Mouse (Mus musculus): ENCODE measurements at regions not wholly inside any gene's neighbourhood (a gene's known extent, or its start where the extent isn't known, plus 50 kb on each side); places are given as distances from the start of the nearest gene placed in this dataset.

DNA sequence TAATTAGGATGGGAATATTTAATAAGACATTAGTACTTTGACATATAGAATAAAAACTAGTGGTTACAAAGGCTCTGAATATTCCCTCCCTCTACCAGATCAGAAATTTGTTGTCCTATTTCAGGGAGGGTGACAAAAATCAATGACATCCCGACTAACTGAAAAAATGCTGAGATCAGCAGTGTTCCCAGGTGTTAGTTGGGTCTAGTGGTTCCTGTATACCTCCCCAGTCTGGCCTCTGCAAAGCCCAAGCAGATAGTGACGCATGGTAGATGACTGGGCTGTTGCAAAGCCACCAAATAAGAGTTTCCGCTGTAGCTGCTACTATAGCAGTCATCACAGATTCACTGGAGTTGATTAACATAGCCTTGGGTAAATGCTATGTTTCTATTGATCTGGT, 59.9 kb upstream of the Gm4791 start:
- ATAC-seq (replicated peaks; ENCODE audit: low FRiP score, low TSS enrichment, poor library complexity, severe bottlenecking): no peak

DNA sequence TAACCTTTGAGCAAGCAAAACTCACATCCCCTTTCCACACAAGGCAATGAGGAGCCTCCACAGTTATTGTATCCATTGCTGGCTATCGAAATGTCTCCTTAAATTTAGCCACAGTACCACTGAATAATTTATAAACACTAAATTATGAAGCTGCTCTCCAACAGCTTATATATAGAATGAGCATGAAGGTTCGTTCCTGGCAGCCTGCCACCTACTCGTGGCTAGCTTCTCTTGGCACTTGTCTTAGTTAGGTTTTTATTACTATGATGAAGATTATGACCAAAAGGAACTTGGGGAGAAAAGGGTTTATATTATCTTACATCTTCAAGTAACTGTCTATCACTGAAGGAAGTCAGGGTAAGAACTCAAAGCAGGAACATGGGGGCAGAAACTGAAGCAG, 72.9 kb upstream of the Gm4791 start:
- ATAC-seq (replicated peaks; ENCODE audit: low FRiP score, low TSS enrichment, poor library complexity, severe bottlenecking): no peak

DNA sequence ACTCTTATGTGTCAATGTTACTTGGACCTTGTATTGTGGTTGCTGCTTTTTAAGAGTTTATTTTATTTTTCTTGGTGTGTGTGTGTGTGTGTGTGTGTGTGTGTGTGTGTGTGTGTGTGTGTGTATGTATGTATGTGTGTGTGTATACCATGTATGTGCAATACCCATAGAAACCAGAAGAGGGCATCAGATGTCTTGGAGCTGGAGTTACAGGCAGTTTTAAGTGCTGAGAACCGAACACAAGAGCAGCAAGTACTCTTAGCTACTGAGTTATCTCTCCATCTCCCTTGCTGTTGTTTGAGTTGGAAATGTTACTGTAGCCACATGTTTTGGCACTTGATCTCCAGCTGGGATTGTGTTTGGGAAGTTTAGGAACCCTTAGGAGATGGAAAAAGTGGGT, 78.5 kb upstream of the Gm4791 start:
- ATAC-seq (replicated peaks; ENCODE audit: low FRiP score, low TSS enrichment, poor library complexity, severe bottlenecking): no peak

- no peak for ATAC-seq (replicated peaks; ENCODE audit: low FRiP score, low TSS enrichment, poor library complexity, severe bottlenecking)
Observed at GRCm38 (mm10) chr9:46913238-46913637, 85.3 kb upstream of the Gm4791 start.

DNA sequence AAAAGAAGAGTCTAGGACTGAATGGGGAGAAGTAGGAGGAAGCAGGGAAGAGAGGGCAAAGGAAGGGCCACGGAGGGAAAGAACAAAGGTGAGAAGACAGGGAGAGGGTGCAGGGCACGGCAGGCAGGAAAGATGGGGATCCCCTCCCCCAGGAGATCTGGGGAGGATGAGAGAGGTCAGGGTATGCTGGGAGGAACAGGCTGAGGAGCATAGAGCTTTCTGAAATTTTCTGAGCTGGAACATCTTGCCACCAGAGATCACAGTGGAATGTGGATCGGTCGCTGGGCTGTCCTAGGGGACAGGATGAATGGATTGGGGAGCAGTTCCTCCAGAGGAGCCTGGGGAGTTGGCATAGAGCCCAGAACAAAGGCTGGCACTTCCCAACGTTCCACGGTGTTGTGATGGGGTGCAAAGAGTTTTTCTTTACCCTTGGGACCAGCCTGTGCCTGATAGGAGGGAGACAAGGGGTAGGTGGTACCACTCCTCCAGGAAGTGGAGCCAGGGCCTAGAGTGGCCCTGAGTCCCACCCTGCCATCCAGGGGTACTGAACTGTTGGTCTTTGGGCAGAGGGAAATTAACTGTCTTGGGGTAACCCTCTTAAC, 89.0 kb upstream of the Gm4791 start:
- ATAC-seq (replicated peaks; ENCODE audit: low FRiP score, low TSS enrichment, poor library complexity, severe bottlenecking): no peak

DNA sequence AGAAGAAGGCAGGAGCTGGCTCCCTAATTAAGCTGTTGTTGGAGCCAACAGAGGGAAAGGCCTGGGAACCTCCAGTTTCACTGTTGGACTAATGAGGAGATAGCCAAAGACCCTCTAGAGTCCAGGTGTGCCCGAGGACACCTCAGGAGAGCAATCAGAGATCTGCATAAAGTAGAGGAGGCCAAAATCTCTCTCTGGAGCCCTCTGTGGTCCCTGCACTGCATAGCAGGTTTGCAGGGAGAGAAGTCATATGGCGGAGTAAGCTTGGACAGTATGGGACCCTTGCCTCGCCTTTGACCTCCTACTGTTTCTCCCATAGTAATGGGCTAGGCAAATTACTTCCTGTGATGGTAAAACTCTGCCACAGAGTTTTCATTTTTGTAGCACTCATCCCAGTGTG, 93.5 kb upstream of the Gm4791 start:
- ATAC-seq (replicated peaks; ENCODE audit: low FRiP score, low TSS enrichment, poor library complexity, severe bottlenecking): no peak

DNA sequence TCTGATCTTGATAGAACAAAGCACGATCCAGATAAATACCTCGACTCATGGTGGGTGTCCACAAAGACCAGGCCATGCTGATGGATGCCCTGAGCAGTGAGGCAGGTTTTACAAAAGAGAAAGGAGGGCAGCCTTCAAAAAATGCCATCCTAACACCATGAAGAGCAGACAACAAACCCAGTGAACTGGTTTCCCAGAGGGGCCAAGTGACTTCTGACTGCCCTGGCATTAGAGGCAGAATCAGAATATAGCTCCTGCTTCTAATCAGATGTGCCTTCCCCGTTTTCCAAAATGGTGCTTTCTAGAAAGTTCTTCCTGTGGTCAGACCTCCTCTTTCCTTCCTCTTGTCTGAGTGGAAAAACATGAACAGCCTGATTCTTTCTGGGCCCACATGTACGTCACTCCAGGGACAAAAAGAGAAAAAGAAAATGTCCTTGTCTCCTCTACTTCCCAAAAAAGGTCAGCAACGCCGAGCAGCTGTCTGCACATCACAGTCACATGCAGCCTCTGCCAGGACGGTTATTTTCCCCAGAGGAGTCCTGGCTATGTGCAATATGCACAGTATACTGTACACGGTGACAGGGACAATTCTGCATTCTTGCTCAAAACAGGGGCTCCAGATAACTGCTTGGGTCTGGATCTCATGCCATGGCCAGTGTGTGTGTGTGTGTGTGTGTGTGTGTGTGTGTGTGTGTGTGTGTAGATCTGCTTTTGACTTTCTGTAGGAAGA, 94.9 kb upstream of the Gm4791 start:
- no peak for ATAC-seq (replicated peaks; ENCODE audit: low FRiP score, low TSS enrichment, poor library complexity, severe bottlenecking)

- ATAC-seq (replicated peaks; ENCODE audit: low FRiP score, low TSS enrichment, poor library complexity, severe bottlenecking): no peak
Observed at GRCm38 (mm10) chr9:46899283-46899682, 99.3 kb upstream of the Gm4791 start.

DNA sequence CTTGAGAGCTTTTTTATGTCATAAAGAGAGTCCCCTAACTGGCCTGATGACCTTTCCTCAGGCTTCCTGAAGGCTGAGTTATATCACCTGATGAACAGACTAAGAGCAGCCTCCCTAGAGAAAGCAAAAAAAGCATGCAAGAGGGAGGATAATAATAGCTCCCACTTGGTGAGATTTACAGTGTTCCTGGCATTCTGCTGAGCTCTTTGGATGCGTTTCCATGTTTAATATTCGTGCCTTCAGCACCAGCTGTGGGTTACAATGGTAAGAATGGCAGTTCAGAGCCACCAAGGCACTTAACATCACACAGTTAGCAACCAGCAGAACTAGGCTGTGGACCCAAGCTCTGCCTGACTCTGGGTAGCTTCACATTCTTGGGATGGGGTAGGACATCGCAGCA, 100.4 kb upstream of the Gm4791 start:
- no peak for ATAC-seq (replicated peaks; ENCODE audit: low FRiP score, low TSS enrichment, poor library complexity, severe bottlenecking)

DNA sequence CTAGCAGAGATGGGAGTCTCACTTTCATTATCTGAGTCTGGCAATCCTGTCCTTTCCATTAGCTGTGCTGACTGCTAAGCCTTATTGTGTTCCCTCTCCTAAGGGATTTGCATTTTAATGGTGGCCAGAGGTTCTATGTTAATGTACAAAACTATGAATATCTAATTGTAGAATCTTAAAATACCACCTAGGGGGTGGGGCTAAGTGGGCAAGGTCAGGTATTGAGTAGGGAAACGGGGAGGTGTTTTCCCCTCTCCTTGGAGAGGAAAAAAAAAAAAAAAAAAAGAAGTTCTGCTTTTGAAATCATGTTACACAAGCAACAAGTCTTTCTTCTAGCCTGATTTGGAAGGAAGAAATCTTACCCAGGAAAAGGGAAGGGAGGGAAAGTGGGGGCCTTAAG, 106.7 kb upstream of the Gm4791 start:
- ATAC-seq (replicated peaks; ENCODE audit: low FRiP score, low TSS enrichment, poor library complexity, severe bottlenecking): no peak

GRCm38 (mm10) chr9:46889933-46890662, 108.4 kb upstream of the Gm4791 start:
- ATAC-seq (replicated peaks; ENCODE audit: low FRiP score, low TSS enrichment, poor library complexity, severe bottlenecking): no peak

DNA sequence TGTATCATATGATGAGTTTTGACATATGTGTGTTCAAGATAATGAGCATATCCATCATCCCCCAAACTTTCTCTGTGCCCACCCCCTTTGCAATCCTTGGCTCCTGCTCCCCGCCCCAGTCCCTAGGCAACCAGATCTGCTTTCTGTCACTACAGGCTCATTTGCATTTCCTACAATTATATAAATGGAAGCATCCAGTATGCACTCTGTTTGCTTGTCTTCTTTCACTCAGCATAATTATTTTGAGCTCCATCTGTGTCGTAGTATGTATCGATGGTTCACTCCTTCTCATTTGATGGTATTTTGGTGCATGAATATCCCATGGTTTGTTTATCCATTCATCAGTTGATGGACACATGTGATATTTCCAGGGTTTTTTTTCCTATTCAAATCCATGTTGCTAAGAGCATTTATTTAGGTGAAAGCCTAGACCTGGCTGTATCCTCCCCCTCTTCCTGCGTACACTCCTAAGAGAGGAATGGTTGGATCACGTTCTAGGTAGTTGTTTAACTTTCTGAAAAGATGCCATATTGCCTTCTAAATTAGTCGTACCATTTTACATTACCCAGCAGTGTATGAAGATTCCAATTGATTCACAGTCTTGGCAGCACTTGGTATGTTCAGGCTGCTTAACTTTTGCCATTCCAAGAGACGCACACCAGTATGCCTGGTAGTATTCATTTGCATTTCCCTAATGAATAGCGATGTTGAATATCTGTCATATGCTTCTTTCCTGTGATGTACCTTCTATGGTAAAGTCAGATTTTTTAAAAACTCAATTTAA, 127.1 kb upstream of the Gm4791 start:
- ATAC-seq (replicated peaks; ENCODE audit: low FRiP score, low TSS enrichment, poor library complexity, severe bottlenecking): no peak

DNA sequence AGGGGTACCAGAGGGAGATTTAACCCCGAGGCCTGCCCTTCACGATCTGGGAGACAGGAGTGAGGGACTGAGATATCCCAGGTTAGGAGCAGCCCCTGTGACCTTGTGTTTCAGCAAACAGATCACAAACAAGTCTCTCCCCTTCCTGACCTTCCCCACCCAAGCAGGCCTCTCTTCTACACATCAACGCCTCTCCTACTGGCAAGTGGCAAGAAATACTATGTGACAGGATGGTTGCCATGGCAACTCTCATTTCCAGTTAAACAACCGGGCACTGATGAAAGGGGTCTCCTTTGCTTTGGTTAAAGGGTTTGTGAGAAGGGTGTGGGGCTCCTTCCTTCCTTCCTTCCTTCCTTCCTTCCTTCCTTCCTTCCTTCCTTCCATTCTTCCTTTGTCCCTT, 134.6 kb upstream of the Gm4791 start:
- ATAC-seq (replicated peaks; ENCODE audit: low FRiP score, low TSS enrichment, poor library complexity, severe bottlenecking): no peak

GRCm38 (mm10) chr9:46851753-46852152, 146.8 kb upstream of the Gm4791 start:
- ATAC-seq (replicated peaks; ENCODE audit: low FRiP score, low TSS enrichment, poor library complexity, severe bottlenecking): no peak

DNA sequence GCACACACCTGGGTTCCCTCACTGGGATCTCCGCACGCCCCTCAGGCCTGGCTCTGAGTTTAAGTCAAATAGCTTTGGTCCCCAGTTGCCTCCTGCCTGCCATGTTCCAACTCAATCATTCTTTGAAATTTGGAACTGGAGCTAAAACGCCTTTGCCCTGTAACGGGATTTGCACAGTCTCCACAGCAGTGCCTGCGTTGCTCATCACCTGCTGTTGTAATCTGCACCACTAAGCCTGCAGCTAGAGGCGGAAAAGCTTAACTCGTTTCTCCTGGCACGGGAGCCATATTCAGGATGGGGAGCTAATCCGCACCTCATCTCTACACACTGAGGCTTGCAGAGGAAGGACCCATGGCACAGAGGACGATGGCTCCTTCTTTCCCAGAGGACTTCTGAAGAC, 147.2 kb upstream of the Gm4791 start:
- no peak for ATAC-seq (replicated peaks; ENCODE audit: low FRiP score, low TSS enrichment, poor library complexity, severe bottlenecking)

DNA sequence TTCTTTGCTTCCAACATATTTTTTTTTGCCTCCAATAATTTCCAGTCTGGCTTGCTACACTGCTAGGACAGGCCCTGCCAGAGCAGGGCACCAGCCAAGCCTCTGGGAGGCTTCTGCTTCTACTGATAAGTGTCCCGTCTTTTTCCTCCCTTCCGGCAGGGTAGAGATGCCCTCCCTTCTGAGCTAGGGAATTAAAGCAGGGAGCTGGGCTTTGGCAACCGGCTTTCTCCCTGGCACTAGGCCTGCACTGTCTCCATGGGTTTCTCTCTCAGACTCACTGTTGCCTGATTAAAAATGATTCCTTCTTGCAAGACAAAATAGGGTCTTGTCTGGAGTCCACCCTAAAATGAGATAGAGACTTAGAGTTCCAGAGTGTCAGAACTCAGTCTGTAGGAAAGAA, 153.3 kb upstream of the Gm4791 start:
- ATAC-seq (replicated peaks; ENCODE audit: low FRiP score, low TSS enrichment, poor library complexity, severe bottlenecking): no peak

DNA sequence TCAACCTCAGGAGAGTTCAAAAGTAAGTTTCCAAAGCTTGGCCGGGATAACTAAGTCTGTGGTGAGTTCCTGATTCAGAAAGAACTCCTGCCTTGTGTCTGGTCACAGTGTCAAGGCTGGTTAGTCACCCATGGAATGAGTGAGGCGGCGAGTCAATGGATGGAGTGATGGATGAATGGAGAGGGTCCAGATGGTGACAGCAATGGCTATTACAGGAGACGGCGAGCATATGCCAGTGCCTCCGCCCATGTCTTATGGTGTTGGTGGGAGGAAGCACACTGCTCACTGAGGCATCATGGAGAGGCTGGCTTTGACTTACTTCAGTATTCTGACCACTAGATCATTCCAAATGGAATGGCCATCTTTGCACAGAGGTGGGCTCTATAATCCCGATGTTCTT, 154.8 kb upstream of the Gm4791 start:
- no peak for ATAC-seq (replicated peaks; ENCODE audit: low FRiP score, low TSS enrichment, poor library complexity, severe bottlenecking)

DNA sequence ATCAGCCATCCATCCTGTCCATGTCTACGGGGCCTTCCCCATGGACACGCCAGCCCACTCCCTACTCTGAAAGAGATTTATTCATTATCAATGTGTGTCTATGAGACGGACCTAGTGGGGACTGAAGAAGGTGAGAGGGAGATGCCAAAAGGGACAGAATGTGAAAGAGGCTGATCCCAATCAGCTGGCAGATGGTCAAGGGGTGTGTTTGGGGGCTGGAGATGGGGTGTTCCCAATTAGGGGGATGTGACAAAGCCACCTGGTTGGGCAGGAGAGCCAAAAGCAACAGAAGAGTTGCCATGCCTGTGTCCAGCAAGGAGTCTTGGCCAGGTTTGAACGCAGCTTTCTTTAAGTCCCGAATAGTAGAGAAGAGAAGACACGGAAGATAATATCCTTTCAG, 157.0 kb upstream of the Gm4791 start:
- no peak for ATAC-seq (replicated peaks; ENCODE audit: low FRiP score, low TSS enrichment, poor library complexity, severe bottlenecking)

DNA sequence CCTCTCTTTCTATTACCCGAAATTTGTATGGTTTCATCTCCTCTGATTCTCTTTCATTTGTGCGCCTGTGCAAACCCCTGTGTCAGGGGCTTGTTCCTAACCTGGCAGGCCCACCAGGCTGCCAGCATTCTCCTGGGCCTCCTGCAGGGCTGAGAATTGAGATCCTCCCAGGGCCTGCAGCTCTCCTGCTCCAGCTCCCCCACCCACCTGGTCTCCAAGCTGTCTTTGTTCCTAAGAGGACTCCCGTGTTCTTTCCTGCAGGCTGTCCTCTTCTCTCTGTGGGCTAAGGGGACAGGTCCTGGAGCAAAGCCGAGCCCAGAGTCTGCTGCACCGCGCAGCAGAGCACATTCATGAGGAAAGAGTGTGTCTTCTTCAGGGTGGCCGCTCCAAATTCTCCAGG, 163.3 kb upstream of the Gm4791 start:
- ATAC-seq (replicated peaks; ENCODE audit: low FRiP score, low TSS enrichment, poor library complexity, severe bottlenecking): no peak
